Mouse (Mus musculus) midbrain, embryonic 12.5 days (tissue): ENCODE results near the gene Ctso. TPM values are rescaled to one million over a fixed set of nuclear protein-coding genes. Genes with fewer than 3 reads are reported as not detected.

ENCODE experiments used
- ATAC-seq: fragments of 200-750 bp; cut with Nextera tagmentation; 2 replicates; pipeline ENCODE4 v1.8.0; 2017; ENCODE audit warnings: low read depth, moderate TSS enrichment, moderate library complexity; ENCODE audit not compliant: low FRiP score
- H3K27ac ChIP-seq: fragments of 300-500 bp; sonication (generic); replicated peaks from 2 replicates; pipeline ENCODE4 v1.5.1; 2016; ENCODE audit warnings: mild to moderate bottlenecking
- H3K27me3 ChIP-seq: fragments of 300-500 bp; sonication (generic); 2 replicates; pipeline ENCODE4 v1.6.1; 2016; ENCODE audit warnings: mild to moderate bottlenecking
- H3K36me3 ChIP-seq: fragments of 300-500 bp; sonication (generic); 2 replicates; pipeline ENCODE4 v1.6.1; 2016
- H3K4me1 ChIP-seq: fragments of 300-500 bp; sonication (generic); 2 replicates; pipeline ENCODE4 v1.6.1; 2016
- H3K4me2 ChIP-seq: fragments of 300-500 bp; sonication (generic); replicated peaks from 2 replicates; pipeline ENCODE4 v1.6.1; 2016; ENCODE audit warnings: mild to moderate bottlenecking, moderate library complexity
- H3K4me3 ChIP-seq: fragments of 300-500 bp; sonication (generic); 2 replicates; pipeline ENCODE4 v1.5.1; 2016; ENCODE audit warnings: mild to moderate bottlenecking
- H3K9ac ChIP-seq: fragments of 300-500 bp; sonication (generic); replicated peaks from 2 replicates; pipeline ENCODE4 v1.6.1; 2016; ENCODE audit warnings: mild to moderate bottlenecking, moderate library complexity
- H3K9me3 ChIP-seq: fragments of 300-500 bp; sonication (generic); 2 replicates; pipeline ENCODE4 v1.6.1; 2016; ENCODE audit warnings: mild to moderate bottlenecking
- WGBS: fragments of 180-500 bp; shearing (Covaris S2); methylation state at CpG from one replicate; pipeline ENCODE4 v1.1.7; 2016; 5-methylcytosine and 5-hydroxymethylcytosine counted together
- polyA plus RNA-seq: library from polyadenylated mRNA; unstranded; fragments of >200 nt; fragmentation: Nextera tagmentation; extraction: Ambion mirVana; gene quantifications from 2 replicates; pipeline ENCODE4 v1.2.1, GENCODE M21; 2016

The Ctso gene
- polyA plus RNA-seq, 1 experiment from 2014 or later, result 6.5 TPM

GRCm38 (mm10) chr3:81963768-81964167, 31.4 kb downstream of the Ctso start:
- Histone ChIP-seq H3K9me3 (no peaks in the 10 kb centered on the region), H3K4me2 (no peak overlapping the region), H3K9ac (no peak overlapping the region), H3K4me3 (no peak overlapping the region), H3K27me3 (no peaks in the 10 kb centered on the region), H3K36me3 (no peaks in the 10 kb centered on the region), H3K27ac (no peak overlapping the region), H3K4me1 (no peaks in the 10 kb centered on the region)
- 81% methylated on average over 5 of the region's 5 CpGs for WGBS
- no peak for ATAC-seq

GRCm38 (mm10) chr3:81964596-81964995, 32.2 kb downstream of the Ctso start:
- Histone ChIP-seq H3K9me3 (no peaks in the 10 kb centered on the region), H3K4me3 (no peak overlapping the region), H3K27me3 (no peaks in the 10 kb centered on the region), H3K9ac (no peak overlapping the region), H3K4me2 (no peak overlapping the region), H3K4me1 (no peaks in the 10 kb centered on the region), H3K36me3 (no peaks in the 10 kb centered on the region), H3K27ac (no peak overlapping the region)
- 72% methylated on average over 3 of the region's 3 CpGs for WGBS
- ATAC-seq, result no peak

GRCm38 (mm10) chr3:81975607-81976006, 43.2 kb downstream of the Ctso start:
- Histone ChIP-seq H3K36me3 (no peaks in the 10 kb centered on the region), H3K4me2 (no peak overlapping the region), H3K9ac (no peak overlapping the region), H3K4me3 (no peak overlapping the region), H3K4me1 (no peaks in the 10 kb centered on the region), H3K9me3 (no peaks in the 10 kb centered on the region), H3K27ac (no peak overlapping the region), H3K27me3 (no peaks in the 10 kb centered on the region)
- WGBS, result 85% methylated on average over 4 of the region's 4 CpGs
- no peak for ATAC-seq

GRCm38 (mm10) chr3:81976102-81976501, 43.7 kb downstream of the Ctso start, which contains the start of gene Tdo2:
TSS of gene Tdo2 (minus strand) at chr3:81976202.
- Histone ChIP-seq H3K4me1 (no peaks in the 10 kb centered on the region), H3K27me3 (no peaks in the 10 kb centered on the region), H3K4me2 (no peak within 1 kb of the TSS), H3K36me3 (no peaks in the 10 kb centered on the region), H3K9ac (no peak within 1 kb of the TSS), H3K9me3 (no peaks in the 10 kb centered on the region), H3K27ac (no peak within 1 kb of the TSS), H3K4me3 (no peak within 1 kb of the TSS)
- no peak for ATAC-seq

GRCm38 (mm10) chr3:81981576-81981975, 49.2 kb downstream of the Ctso start:
- 97% methylated on average over 5 of the region's 5 CpGs for WGBS
- no peak overlapping the region for H3K4me2 ChIP-seq
- no peak overlapping the region for H3K9ac ChIP-seq
- no peak overlapping the region for H3K4me3 ChIP-seq
- H3K27me3 ChIP-seq, result no peaks in the 10 kb centered on the region
- H3K27ac ChIP-seq, result no peak overlapping the region
- H3K9me3 ChIP-seq, result no peaks in the 10 kb centered on the region
- H3K36me3 ChIP-seq, result no peaks in the 10 kb centered on the region
- ATAC-seq, result no peak
- no peaks in the 10 kb centered on the region for H3K4me1 ChIP-seq

GRCm38 (mm10) chr3:81981990-81982389, 49.6 kb downstream of the Ctso start, which contains the start of gene Asic5:
TSS of gene Asic5 (plus strand) at chr3:81982290.
- H3K27me3 ChIP-seq, result no peaks in the 10 kb centered on the region
- no peak within 1 kb of the TSS for H3K27ac ChIP-seq
- ATAC-seq, result no peak
- H3K4me1 ChIP-seq, result no peaks in the 10 kb centered on the region
- H3K36me3 ChIP-seq, result no peaks in the 10 kb centered on the region
- H3K4me2 ChIP-seq, result no peak within 1 kb of the TSS
- H3K4me3 ChIP-seq, result no peak within 1 kb of the TSS
- no peak within 1 kb of the TSS for H3K9ac ChIP-seq
- no peaks in the 10 kb centered on the region for H3K9me3 ChIP-seq
- 94% methylated on average over 5 of the region's 5 CpGs for WGBS

- no peaks in the 10 kb centered on the region for H3K36me3 ChIP-seq
- no peak overlapping the region for H3K9ac ChIP-seq
- H3K27me3 ChIP-seq, result no peaks in the 10 kb centered on the region
- no peak overlapping the region for H3K27ac ChIP-seq
- no peak for ATAC-seq
- H3K4me2 ChIP-seq, result no peak overlapping the region
- no peak overlapping the region for H3K4me3 ChIP-seq
- 82% methylated on average over 8 of the region's 8 CpGs for WGBS
- H3K9me3 ChIP-seq, result no peaks in the 10 kb centered on the region
- no peaks in the 10 kb centered on the region for H3K4me1 ChIP-seq
Measured at GRCm38 (mm10) chr3:81983120-81983895, 50.9 kb downstream of the Ctso start.

GRCm38 (mm10) chr3:81985100-81985499, 52.7 kb downstream of the Ctso start:
- 54% methylated on average over 1 of the region's 1 CpGs for WGBS
- no peak for ATAC-seq
- Histone ChIP-seq H3K36me3 (no peaks in the 10 kb centered on the region), H3K9ac (no peak overlapping the region), H3K27me3 (no peaks in the 10 kb centered on the region), H3K4me3 (no peak overlapping the region), H3K9me3 (no peaks in the 10 kb centered on the region), H3K4me2 (no peak overlapping the region), H3K4me1 (no peaks in the 10 kb centered on the region), H3K27ac (no peak overlapping the region)

- H3K36me3 ChIP-seq, result no peaks in the 10 kb centered on the region
- H3K9ac ChIP-seq, result no peak overlapping the region
- H3K9me3 ChIP-seq, result no peaks in the 10 kb centered on the region
- ATAC-seq, result no peak
- no peak overlapping the region for H3K27ac ChIP-seq
- no peak overlapping the region for H3K4me3 ChIP-seq
- H3K4me1 ChIP-seq, result no peaks in the 10 kb centered on the region
- no peak overlapping the region for H3K4me2 ChIP-seq
- no peaks in the 10 kb centered on the region for H3K27me3 ChIP-seq
- WGBS, result 94% methylated on average over 2 of the region's 2 CpGs
Measured at GRCm38 (mm10) chr3:81986103-81986502, 53.7 kb downstream of the Ctso start.

GRCm38 (mm10) chr3:81987628-81988027, 55.2 kb downstream of the Ctso start:
- H3K9me3 ChIP-seq, result no peaks in the 10 kb centered on the region
- WGBS, result 93% methylated on average over 3 of the region's 3 CpGs
- H3K4me1 ChIP-seq, result no peaks in the 10 kb centered on the region
- H3K27me3 ChIP-seq, result no peaks in the 10 kb centered on the region
- H3K27ac ChIP-seq, result no peak overlapping the region
- ATAC-seq, result no peak
- H3K4me2 ChIP-seq, result no peak overlapping the region
- H3K36me3 ChIP-seq, result no peaks in the 10 kb centered on the region
- H3K4me3 ChIP-seq, result no peak overlapping the region
- no peak overlapping the region for H3K9ac ChIP-seq

GRCm38 (mm10) chr3:81989692-81990141, 57.3 kb downstream of the Ctso start:
- Histone ChIP-seq H3K4me1 (no peaks in the 10 kb centered on the region), H3K4me3 (no peak overlapping the region), H3K9ac (no peak overlapping the region), H3K27me3 (no peaks in the 10 kb centered on the region), H3K27ac (no peak overlapping the region), H3K9me3 (no peaks in the 10 kb centered on the region), H3K36me3 (no peaks in the 10 kb centered on the region), H3K4me2 (no peak overlapping the region)
- no peak for ATAC-seq
- 38% methylated on average over 2 of the region's 2 CpGs for WGBS

- Histone ChIP-seq H3K27me3 (no peaks in the 10 kb centered on the region), H3K9ac (no peak overlapping the region), H3K4me3 (no peak overlapping the region), H3K36me3 (no peaks in the 10 kb centered on the region), H3K4me1 (no peaks in the 10 kb centered on the region), H3K27ac (no peak overlapping the region), H3K4me2 (no peak overlapping the region), H3K9me3 (no peaks in the 10 kb centered on the region)
- WGBS, result 72% methylated on average over 3 of the region's 3 CpGs
- ATAC-seq, result no peak
Measured at GRCm38 (mm10) chr3:81990531-81990930, 58.1 kb downstream of the Ctso start.

- Histone ChIP-seq H3K36me3 (no peaks in the 10 kb centered on the region), H3K27me3 (no peaks in the 10 kb centered on the region), H3K9ac (no peak overlapping the region), H3K4me3 (no peak overlapping the region), H3K4me2 (no peak overlapping the region), H3K27ac (no peak overlapping the region), H3K4me1 (no peaks in the 10 kb centered on the region), H3K9me3 (no peaks in the 10 kb centered on the region)
- no peak for ATAC-seq
- 43% methylated on average over 4 of the region's 4 CpGs for WGBS
Measured at GRCm38 (mm10) chr3:81995371-81995770, 63.0 kb downstream of the Ctso start.
